Mouse (Mus musculus) liver, adult 2 months (tissue): ENCODE measurements around the gene Drg2. TPM values are rescaled to one million over a fixed set of nuclear protein-coding genes. Genes with fewer than 3 reads are reported as not detected.

Experiments used
- DNase-seq: peaks from one replicate; pipeline ENCODE4 v3.0.0-alpha.2; 2011; ENCODE audit warnings: low read depth, low spot score; ENCODE audit errors: extremely low read depth
- H3K27ac ChIP-seq: fragments of 200-500 bp; replicated peaks from 2 replicates; pipeline ENCODE4 v1.5.1; 2012; ENCODE audit warnings: low read depth, mild to moderate bottlenecking, control low read depth, inconsistent platforms, low read length; ENCODE audit not compliant: insufficient read depth
- H3K27me3 ChIP-seq: fragments of 200-500 bp; 2 replicates; pipeline ENCODE4 v1.6.1; 2012; ENCODE audit warnings: mild to moderate bottlenecking, moderate library complexity, low read length, inconsistent platforms; ENCODE audit not compliant: control insufficient read depth, insufficient read depth
- H3K36me3 ChIP-seq: fragments of 200-500 bp; 2 replicates; pipeline ENCODE4 v1.6.1; 2012; ENCODE audit warnings: low read length, inconsistent platforms; ENCODE audit not compliant: control insufficient read depth, insufficient read depth
- H3K4me1 ChIP-seq: fragments of 200-500 bp; 2 replicates; pipeline ENCODE4 v1.6.1; 2011; ENCODE audit warnings: low read length; ENCODE audit not compliant: control insufficient read depth, insufficient read depth
- H3K4me3 ChIP-seq: fragments of 200-500 bp; 2 replicates; pipeline ENCODE4 v1.5.1; 2011; ENCODE audit warnings: low read depth, mild to moderate bottlenecking, control low read depth, low read length, moderate library complexity; ENCODE audit not compliant: insufficient read depth
- H3K79me2 ChIP-seq: fragments of 200-500 bp; 2 replicates; pipeline ENCODE4 v1.6.1; 2012; ENCODE audit warnings: inconsistent platforms, mild to moderate bottlenecking, low read length, moderate library complexity; ENCODE audit not compliant: control insufficient read depth, insufficient read depth
- H3K9ac ChIP-seq: fragments of 200-500 bp; 2 replicates; pipeline ENCODE4 v1.6.1; 2012; ENCODE audit warnings: low read depth, mild to moderate bottlenecking, control low read depth, inconsistent platforms, low read length
- CTCF ChIP-seq: fragments of 200-500 bp; IDR thresholded peaks from 2 replicates; pipeline ENCODE4 v1.5.1; 2011; ENCODE audit warnings: low read depth, low read length, control low read depth
- POLR2A ChIP-seq: fragments of 200-500 bp; IDR thresholded peaks from 2 replicates; pipeline ENCODE4 v1.6.1; 2011; ENCODE audit warnings: low read length, control low read depth; ENCODE audit not compliant: insufficient read depth; ENCODE audit errors: extremely low read depth
- WGBS: fragments of 180-500 bp; shearing (Covaris S2); methylation state at CpG from one replicate; pipeline ENCODE4 v1.1.7; 2018; 5-methylcytosine and 5-hydroxymethylcytosine counted together
- polyA plus RNA-seq: library from polyadenylated mRNA; depleted of rRNA; stranded (reverse); fragments of >200 nt; gene quantifications from 2 replicates; pipeline ENCODE4 v1.2.3, GENCODE M21; 2012
- total RNA-seq: library from RNA; depleted of rRNA; stranded (reverse); fragments of >200 nt; gene quantifications from 2 replicates; pipeline ENCODE4 v1.2.3, GENCODE M21; 2014

The Drg2 gene
- total and polyA plus RNA-seq, 2 experiments = 29.1 to 41.7 TPM

DNA sequence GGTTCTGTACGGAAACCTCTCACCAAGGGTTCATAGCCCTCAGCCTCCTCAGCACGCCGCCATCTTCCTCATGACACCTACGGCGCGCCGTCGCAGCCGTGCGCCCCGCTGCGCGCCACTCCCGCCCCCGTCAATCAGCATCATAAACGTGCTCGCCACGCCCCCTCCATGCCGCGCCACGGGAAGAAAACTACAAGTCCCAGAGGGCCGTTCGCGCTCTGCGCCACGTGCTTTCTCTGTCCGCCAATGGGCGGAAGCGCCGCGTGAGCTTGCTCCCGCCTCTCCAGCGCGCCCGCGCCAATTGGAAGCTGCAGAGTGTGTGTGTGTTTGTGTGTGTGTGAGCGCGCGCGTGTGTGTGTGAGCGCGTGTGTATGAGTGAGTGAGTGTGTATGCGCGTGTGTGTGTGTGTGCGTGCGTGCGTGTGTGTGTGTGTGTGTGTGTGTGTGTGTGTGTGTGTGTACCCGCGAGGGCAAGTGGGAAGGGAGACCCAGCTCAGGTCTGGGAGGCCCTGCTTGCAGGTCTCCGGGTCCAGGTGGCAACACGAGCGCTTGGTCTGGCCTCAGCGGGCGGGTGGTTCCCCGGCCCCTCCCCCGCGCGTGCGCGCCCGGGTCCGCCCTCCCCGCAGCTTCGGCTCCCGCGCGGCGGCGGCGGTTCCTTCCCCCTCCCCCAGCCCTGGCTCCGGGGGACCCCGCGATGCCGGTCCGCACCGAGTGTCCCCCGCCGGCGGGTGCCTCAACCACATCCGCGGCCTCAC lies 37.3 kb upstream of the Drg2 start, which contains the start of gene Gid4:
Gene Gid4 (plus strand): TSS at position 183 of the 754 bp plus-strand sequence.
- H3K4me3 ChIP-seq = peak within 1 kb of the TSS; percentile 78
- TF ChIP-seq CTCF (no peak), POLR2A (peak; percentile 43; the same call in 1 of the 2 replicates)
- 1% methylated on average over 80 of the region's 81 CpGs for WGBS
- H3K27me3 ChIP-seq = no peaks in the 10 kb centered on the region
- H3K27ac ChIP-seq = peak within 1 kb of the TSS; percentile 85
- no peaks in the 10 kb centered on the region for H3K36me3 ChIP-seq
- H3K4me1 ChIP-seq = peaks cover 9% of the 10 kb centered on the region
- peak within 1 kb of the TSS; percentile 92 for H3K9ac ChIP-seq
- DNase-seq = peak; percentile 93
- H3K79me2 ChIP-seq = peaks cover 11% of the 10 kb centered on the region; the same call in 1 of the 2 replicates

DNA sequence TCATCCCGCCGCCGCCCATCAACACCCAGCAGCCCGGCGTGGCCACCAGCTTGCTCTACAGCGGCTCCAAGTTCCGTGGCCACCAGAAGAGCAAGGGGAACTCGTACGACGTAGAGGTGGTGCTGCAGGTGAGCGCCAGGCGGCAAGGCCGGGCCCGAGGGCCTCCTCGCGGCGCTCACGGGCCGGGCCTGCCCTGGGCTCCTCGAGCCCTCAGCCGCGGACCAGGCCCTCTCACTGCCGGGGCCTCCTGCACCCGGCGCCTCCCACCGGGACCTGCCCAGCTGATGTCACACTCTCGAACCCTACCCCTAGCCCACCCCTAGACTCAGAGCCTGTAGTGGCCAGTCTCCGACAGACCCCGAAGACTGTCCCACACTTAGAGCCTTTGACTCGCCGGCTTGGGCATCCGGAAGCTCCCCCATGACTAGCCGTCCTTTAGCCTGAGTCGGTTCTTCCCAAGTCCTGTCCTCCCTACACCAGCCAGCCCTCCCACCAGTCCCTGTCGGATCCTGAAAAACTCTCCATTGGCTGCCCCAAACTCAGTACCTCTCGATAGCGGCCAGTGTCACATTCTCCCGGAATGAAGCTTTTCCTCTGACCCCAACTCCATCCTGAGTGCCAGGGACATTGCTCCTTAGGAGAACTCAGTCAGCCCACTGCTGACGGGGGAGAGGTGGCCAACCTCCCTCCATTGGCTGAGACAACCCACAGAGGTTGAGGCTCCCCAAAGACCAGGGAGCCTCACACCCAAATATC lies 36.5 kb upstream of the Drg2 start, which contains the start of gene Atpaf2:
Gene Atpaf2 (minus strand): TSS at position 741 of the 756 bp plus-strand sequence.
- peak; percentile 9 for DNase-seq
- TF ChIP-seq POLR2A = no peak
- TF ChIP-seq CTCF = no peak
- H3K9ac ChIP-seq = peak within 1 kb of the TSS; percentile 92
- H3K79me2 ChIP-seq = peaks cover 11% of the 10 kb centered on the region; the same call in 1 of the 2 replicates
- peak within 1 kb of the TSS; percentile 78 for H3K4me3 ChIP-seq
- H3K4me1 ChIP-seq = peaks cover 8% of the 10 kb centered on the region
- H3K27me3 ChIP-seq = no peaks in the 10 kb centered on the region
- H3K36me3 ChIP-seq = no peaks in the 10 kb centered on the region
- WGBS = 1% methylated on average over 39 of the region's 39 CpGs
- H3K27ac ChIP-seq = peak within 1 kb of the TSS; percentile 85

DNA sequence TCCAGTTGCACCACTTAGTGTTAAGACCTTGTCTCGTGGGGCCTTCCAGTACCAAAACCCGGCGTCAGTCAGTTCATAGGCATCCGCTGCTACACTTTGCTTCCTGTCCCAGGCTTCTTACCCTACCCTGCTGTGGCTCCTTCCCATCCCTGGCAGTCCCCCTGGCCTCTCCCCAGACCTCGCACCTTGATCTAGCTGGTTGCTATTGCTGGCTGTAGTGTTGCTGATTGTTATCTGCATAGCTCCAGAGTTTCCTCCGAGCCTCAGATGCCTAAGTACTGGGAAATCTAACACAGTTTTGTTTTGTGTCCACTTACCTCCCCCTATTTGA lies 36.0 kb upstream of the Drg2 start:
- Histone ChIP-seq H3K36me3 (no peaks in the 10 kb centered on the region), H3K27me3 (no peaks in the 10 kb centered on the region), H3K27ac (no peak overlapping the region), H3K4me1 (peaks cover 8% of the 10 kb centered on the region), H3K4me3 (peak overlapping the region; percentile 78; the same call in 1 of the 2 replicates), H3K9ac (peak overlapping the region; percentile 92), H3K79me2 (peaks cover 11% of the 10 kb centered on the region; the same call in 1 of the 2 replicates)
- WGBS = 17% methylated on average over 6 of the region's 6 CpGs
- TF ChIP-seq CTCF (no peak), POLR2A (no peak)
- DNase-seq = peak; percentile 8

- Histone ChIP-seq H3K4me3 (no peak overlapping the region), H3K79me2 (peaks cover 7% of the 10 kb centered on the region; the same call in 1 of the 2 replicates), H3K4me1 (peaks cover 5% of the 10 kb centered on the region), H3K27ac (no peak overlapping the region), H3K9ac (no peak overlapping the region), H3K27me3 (no peaks in the 10 kb centered on the region), H3K36me3 (peaks cover 11% of the 10 kb centered on the region)
- TF ChIP-seq POLR2A (no peak), CTCF (no peak)
- WGBS = 64% methylated on average over 6 of the region's 6 CpGs
- peak; percentile 43 for DNase-seq
Observed at GRCm38 (mm10) chr11:60422046-60422668, 32.2 kb upstream of the Drg2 start.

GRCm38 (mm10) chr11:60423006-60423405 lies 31.4 kb upstream of the Drg2 start:
- Histone ChIP-seq H3K4me3 (no peak overlapping the region), H3K36me3 (peaks cover 13% of the 10 kb centered on the region), H3K79me2 (peaks cover 3% of the 10 kb centered on the region; the same call in 1 of the 2 replicates), H3K27ac (no peak overlapping the region), H3K4me1 (peaks cover 5% of the 10 kb centered on the region), H3K9ac (no peak overlapping the region), H3K27me3 (no peaks in the 10 kb centered on the region)
- no peak for DNase-seq
- TF ChIP-seq CTCF = no peak
- TF ChIP-seq POLR2A = no peak
- 100% methylated on average over 1 of the region's 1 CpGs for WGBS
